Mouse (Mus musculus) lung, adult 18-20 months (tissue): ENCODE measurements at regions not wholly inside any gene's neighbourhood (a gene's known extent, or its start where the extent isn't known, plus 50 kb on each side); places are given as distances from the start of the nearest gene placed in this dataset.
"Not testable (repeated sequence)": the region's sequence is repeated elsewhere in the genome, so short reads cannot be mapped to it uniquely, and the experiment has no call there.

Source experiments
- DNase-seq, 2 experiments: peaks; one replicate each; pipeline ENCODE4 v3.0.0; 2022; ENCODE audit warnings: mixed read lengths in 2 of 2

DNA sequence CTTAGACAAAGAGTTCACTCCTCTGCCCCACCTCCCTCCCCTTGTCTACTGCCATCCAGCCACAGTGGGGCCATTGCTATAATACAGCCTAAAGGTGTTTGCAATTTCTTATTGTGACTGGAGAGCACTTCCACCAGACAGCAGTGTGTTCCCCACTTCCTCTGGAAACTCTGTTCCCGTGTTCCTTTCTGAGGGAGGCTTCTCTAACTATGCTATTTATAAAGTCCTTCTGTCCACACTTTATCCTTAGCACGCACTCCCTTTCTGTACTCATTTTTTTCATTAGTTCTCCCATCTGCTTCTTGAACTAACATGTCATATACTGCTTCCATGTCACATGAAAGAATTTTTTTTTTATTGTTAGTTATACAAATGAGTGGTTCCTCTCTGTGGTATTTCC, 52.0 kb upstream of the 4930432M17Rik start:
- no peak for DNase-seq

DNA sequence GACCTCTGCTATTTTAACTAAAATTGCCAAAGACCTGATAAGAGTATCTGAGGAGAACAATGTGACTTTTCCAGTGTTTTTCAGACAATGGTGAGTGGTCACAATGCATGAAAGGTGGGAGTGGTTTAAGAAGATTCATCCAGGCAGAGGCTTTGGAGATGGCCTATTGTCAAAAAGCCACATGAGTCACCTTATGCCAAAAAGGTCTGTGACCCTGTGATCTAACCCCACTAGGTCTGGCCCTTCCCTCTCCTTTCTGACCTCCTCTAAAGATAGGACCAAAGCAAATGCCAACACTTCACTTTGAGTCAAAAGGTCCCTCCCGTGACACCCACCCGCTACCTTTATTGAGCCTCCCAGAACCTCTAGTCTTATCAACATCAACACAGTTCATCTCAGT, 52.4 kb upstream of the 4930432M17Rik start:
- no peak for DNase-seq

DNA sequence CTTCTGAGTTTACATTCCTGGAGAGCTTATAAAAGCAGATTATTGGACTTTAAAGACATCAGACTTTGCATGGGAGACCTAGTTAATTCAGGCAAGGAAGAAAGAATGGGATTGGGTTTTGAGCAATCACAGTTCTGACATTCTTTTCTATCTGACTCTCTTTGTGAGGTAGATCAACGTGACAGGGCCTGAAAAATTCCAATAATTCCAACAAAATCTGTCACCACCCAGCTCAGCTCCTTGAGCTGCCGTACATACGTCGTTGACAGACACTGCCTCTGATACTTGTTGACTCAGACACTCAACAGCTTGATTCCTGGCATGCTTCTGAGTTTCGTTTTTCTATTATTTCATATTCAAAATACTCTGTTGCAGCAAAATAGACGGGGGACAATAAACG, 53.2 kb upstream of the 4930432M17Rik start:
- peak in 1 of 2 experiments; percentile 51 for DNase-seq

DNA sequence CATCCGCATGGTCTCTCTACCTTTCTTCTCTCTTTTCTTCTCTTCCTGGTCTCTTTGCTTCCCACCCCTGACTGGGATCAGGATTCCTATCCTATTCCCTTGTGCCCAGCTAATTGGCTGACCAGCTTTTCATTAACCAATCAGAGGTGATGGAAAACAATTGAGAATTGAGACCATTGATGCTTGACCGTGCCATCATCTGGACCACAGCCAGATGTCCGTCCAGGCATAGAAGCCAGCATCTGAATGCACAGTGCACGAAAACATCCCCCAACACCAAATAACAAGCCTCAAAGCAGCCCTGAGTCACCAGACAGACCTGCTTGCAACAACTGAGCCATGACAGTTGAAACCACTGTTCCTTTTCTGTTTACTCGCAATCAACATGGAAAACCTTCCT, 54.5 kb upstream of the 4930432M17Rik start:
- DNase-seq, result no peak

DNA sequence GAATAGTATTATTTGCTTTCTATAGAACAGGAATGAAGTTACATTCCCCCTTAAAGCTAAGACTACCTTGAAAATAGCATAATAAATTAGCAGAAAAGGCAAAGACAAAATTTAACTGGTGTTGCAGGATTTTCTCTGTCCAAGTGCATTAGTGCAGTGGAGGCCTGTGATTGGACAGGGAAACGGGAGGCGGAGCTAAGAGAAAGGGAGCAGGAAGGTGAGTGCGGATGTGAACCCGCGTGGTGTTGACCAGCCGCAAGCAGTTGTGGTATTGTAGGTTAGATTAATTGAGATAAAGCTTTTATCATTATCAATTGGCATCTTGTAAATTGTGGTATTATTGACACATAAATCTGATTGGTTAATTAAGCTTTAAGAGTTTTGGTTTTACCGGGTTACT, 55.8 kb upstream of the 4930432M17Rik start:
- no peak for DNase-seq

DNA sequence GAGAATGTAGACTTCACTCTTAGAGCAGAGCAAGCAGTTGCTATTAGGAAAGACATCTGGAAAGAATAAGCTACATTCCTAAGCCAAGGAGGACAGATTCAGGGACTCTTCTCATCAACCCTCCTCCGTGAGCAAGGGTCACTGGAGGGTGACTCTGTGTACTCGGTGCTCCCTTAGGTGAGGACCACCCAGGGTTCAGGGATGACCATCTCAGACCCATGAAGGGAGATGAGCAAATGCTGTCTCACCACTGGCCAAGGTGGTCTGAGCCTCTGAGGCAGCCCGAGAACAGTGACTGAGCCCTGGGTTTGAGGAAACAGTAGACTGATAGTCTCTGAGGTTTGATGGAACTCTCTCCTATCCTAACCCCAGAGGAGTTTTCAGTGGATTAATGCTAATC, 57.3 kb upstream of the 4930432M17Rik start:
- no peak for DNase-seq

DNA sequence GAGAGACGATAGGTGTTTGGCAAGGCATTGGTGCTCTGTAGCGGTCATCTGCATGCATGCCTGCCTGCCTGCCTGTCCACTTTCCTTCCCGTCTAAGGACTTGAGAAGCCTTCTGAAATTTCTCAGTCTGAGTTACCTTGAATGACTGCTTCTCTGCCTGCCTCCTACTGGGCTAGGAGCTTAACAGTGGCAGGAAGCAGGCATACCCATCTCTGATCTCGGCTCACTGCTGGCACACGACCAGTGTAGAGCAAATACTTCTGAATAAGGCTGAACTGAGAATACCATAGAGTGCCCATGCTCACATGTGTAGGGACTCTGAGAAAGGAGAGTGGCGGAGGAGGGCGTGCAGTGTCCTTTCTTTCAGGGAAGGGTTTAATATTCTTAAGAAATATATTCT, 60.7 kb upstream of the 4930432M17Rik start:
- DNase-seq, result peak; percentile 28 to 40

DNA sequence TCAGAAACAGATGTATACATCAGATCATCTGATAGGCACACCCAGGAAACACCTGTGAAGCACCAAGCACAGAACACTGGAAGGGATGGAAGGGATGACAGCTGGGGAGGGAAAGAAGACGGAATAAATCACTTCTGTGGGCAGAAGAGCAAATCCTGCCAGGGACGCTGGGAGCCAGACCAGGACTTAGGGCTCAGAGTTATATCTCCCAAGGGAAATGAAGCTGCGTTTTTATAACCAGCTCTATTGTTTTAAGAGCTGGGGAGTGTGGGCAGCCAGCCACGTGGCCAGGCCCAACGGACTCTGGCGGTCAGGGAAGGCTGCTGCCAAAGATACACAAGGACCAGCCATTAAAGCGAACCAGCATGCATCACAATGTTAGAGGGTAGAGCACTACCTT, 61.5 kb upstream of the 4930432M17Rik start:
- no peak for DNase-seq

DNA sequence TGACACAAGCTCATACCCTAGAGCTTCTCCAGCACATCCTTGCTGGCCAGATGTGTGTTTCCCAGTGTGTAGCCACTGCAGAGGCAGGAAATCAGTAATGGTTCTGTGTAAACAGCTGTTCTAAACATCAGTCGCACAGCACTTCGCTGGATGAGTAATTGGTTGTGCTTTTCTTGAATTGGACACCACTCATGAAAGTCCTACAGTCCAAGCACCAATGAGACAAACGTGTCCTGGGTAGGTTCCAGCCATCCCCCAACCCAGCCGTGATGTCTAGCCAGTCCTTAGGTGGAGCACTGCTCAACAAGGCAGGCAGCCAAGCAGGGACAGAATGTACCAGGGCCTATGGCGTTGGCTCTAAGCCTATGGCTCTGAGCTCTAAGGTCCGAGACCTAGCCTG, 65.8 kb upstream of the 4930432M17Rik start:
- DNase-seq, result peak; percentile 28 to 59

DNA sequence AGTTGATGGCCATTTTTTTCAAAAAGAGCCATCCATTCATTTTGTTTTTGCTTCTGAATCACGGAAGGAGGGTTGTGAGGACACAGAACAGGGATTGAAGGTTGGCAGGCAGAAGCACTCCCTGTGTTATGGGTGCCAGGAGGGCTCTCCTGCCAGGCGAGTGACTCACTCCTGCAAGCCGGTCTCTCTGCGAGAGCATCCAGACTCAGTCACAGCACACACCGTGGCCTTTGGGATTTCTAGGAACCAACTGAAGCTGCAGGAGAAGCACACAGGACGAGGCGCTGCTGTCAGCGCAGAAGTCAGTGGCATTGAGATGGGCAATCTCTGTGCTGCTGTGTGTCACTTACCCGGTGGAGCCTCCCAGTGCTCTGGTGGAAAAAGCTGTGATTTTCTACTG, 66.5 kb upstream of the 4930432M17Rik start:
- no peak for DNase-seq

DNA sequence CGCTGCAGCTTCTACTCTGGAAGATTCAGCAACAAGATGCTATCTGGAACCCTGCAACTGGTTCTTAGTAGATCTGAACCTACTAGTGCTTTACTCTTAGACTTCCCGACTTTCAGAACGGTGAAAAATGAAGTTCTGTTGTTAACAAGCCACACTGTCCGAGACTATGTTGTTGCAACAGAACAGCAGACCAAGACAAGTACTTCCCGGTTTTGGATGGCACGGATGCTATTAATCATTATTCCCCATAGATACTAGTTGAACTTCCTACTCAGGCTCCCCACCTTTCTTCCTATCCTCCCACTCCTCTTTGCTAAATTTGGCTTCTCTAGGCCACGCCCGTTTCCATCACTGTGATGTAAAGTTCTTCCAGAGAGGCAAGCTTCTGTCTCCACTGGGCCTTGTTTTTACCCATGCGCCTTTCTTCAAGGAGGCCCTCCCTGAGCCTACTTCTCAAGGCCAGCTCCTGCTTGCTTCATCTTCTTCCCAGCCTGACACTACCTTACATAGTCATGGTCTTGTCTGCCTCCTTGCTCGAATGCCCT, 67.7 kb upstream of the 4930432M17Rik start:
- no peak for DNase-seq

DNA sequence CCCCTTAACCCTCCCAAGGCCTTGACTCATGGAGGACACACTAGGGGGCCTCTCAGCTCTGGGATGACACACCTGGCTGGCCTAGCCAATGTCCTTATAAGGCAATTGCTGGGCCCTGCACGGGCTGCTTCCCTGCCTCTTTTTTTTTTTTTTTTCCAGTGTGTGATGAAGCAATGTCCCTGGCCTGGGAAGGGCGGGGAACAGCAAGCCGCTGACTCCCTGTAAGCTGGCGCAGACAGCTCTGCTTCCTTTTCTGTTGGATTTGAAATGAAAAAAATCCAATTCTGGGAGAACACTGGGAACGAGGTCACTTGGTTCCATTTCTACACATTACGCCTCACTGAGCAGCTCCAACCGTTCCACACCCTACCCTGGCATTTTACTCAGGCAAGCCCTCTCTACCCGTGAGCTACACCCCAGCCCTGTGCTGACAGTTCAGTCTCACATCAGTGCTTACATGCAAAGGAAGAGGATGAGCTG, 68.4 kb upstream of the 4930432M17Rik start:
- peak; percentile 55 to 81 for DNase-seq

DNA sequence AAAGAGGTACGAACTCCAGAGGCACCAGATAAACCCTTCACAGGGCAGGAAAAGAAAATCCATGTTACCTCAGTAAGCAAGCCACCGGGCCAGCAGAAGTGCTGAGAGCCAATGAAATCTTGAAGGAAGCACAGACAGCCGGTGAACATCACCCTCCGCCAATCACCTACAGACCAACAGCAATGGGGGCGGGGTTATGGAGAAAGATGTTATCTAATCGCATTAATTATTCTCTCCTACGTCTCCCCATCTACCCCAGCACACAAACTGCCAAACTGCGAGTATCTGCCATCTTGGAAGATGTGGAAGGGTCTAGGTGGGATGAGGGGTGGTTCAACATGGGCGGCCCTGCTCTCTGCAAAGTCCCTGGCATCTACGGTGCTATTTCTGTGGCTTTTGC, 68.6 kb upstream of the Slc44a3 start:
- no peak for DNase-seq

DNA sequence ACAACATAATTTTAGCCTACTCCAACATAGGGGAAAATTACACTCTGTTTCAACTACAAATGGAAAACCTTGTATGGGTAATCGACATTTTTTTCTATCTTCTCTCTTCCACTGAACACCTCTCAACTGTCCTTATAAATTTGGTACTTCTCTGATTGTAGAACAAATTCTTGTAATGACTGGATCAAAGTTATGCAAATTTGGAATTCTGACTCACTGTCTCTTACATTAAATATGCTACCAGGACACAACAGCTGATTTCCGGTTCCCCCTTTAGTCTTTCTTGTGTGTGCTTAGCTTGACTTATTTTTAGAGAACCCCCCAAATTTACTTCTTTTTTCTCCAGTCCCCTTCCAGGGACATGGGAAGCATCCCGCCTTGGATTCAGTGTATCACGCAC, 68.2 kb upstream of the Slc44a3 start:
- no peak for DNase-seq

DNA sequence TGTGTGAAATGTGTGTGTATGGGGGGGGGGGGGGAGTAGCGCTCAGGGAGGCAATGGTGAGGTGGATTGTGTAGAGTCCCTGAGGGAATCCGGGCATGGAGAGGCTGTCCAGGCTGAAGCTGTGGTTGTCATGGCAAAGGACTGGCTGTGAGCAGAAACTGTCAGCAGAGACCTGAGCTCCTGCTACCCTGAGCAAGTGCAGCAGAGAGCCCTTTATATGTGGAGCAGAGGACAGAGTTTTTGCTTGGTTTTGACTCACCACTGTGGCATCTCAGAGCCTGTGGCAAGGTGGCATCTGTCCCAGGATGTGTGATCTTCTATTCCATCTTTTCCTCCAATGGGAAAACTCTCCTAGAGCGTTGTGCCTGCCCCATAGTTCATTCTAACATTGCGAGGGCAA, 65.8 kb upstream of the Slc44a3 start:
- no peak for DNase-seq

DNA sequence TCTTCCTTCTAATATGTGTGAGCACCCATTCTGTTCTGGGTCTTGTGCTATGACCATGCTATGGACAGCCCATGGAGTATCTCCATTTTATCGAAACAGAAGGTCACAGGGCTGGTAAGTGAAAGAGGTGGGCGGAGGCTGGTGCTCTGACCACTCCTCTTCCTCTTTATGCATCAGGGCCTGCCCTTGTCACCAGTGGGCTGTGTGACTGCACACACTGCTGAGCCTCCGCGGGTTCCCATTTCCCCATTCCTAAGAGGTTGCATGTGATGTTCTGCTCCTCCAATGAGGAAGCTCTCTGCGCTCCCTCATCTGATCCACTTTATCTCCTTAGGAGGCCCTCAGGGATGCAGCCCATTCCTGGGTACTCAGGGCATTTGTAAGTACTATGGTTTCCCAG, 65.0 kb upstream of the Slc44a3 start:
- DNase-seq, result no peak

DNA sequence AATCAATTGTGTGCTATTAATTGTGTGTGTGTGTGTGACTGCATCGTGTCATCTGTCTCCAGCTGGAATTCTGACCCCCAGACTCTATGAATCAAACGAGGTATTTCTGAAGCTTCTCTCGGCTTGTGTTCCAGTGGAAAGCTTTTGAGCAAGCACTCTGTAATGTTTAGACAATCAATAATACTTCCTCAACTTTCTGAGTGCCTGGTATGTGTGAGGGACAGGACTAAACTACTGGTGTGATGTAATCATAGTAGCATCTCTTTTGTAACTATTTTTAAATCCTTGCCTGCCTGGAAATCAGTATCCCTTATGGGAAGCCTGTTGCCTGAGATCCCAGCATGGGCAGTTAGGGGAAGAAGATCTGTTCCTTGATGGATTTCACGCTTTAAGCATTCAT, 62.4 kb upstream of the Slc44a3 start:
- no peak for DNase-seq

DNA sequence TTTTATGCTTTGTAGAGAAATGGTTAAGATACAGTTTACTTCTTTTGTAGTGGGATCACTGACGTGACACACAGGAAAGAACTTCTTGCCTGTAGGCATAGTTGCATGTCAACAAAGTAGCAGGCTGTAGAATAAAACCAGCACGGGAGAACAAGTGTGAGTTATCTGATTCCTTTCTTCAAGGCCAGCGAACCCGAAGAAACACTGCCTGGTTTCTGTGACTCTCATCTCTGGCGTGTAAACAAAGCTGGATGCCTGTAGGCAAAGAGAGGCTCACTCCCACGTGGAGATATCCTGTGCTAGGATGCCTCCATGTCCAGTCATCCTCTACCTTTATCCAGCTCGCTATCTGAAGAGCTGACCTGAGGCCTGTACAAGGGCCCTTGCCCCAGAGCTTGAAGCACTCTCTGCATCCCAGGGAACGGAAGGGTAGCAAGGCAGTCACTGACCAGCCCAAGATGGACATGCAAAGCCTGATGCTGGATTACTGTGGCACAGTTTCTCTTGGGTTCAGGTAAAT, 61.5 kb upstream of the Slc44a3 start:
- DNase-seq, result peak in 1 of 2 experiments; percentile 43

DNA sequence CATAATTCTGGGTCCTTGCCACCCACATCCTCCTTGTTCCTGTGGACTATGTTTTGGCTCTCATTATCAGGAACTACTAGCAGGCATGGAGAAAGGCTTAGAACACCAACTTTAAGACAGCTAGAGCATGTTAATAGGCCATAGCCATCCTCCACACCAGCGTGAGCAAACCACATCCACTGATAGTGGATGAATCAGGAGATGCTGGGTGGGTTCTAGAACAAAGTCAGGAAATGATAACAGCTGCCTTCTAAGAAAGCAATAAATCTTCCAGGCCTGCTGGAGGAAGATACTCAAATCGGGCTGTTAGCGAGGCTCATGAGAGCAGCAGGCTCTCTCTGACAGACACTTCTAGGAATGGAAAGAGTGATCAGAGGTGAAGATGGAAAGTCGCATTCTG, 60.9 kb upstream of the Slc44a3 start:
- no peak for DNase-seq

DNA sequence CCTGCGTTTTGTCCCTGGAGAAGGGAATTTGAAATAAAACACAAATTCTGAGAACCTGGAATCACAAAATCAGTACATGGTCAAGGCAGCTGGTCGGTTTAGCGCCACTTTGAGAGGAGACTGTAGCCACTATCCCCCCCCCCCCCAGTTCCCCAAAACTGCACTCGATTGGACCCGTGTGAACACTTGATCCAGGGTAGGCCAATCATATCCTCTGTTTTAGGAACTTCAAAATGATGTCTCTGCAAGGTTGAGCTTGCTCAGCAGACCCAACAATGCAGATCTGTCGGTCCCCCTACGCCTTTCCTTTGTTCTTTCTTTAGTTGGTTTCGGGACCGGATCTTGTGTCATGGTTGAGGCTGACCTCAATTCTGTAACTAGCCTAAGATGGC, 57.3 kb upstream of the Slc44a3 start:
- no peak for DNase-seq

DNA sequence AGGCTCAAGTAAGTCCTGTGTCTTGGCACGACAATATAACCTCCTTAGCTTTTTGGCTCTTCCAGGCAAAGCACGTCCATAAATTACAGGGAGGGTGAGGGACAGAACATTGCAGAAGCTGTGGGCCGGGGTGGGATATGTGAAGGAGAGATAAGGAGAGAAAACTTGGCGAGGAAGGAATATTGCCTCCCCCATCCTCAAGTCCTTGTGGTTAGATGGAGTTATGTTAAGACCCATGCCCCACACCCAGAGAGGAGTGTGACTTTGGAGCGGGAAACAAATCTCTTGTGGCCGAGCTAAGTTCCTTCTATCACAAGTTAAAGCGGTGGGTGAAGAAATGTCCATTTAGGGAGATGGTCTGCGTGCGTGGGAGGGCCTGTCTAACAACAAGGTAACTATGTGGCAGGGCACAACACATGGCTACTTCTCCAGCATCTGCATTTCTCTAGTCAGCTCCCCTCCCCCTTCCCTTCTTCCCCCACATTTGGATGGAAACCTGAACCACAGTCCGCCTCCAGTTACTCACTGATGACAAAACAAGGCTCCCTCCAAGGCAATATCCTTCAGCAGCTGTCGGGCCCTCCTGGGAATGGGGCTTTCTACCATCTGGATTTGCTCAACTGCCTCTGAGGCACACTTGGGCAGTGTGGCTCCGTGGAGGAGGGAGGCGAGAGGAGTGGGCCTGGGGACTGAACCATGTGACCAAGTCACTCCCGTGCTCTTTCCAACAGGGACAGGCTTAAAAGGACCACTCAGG, 56.7 kb upstream of the Slc44a3 start:
- DNase-seq, result peak; percentile 54

DNA sequence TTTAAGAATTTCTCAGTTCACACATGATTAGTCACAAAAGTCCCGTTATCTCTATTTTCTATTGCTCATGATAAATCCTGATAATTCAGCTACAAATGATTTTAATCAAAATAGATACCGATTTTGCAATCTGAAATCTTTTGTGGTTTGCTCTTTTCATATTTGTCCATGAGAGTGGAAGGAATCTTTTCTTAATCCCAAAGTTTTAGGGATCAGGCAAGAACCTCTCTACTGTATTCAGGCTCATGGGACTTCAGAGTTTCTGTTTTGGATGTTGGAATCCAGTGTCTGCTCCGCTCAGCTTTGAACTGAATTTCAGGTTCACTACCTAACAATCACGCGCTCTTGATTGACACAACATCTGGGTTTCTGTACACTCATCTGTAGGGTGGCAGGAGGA, 53.1 kb upstream of the Slc44a3 start:
- no peak for DNase-seq

DNA sequence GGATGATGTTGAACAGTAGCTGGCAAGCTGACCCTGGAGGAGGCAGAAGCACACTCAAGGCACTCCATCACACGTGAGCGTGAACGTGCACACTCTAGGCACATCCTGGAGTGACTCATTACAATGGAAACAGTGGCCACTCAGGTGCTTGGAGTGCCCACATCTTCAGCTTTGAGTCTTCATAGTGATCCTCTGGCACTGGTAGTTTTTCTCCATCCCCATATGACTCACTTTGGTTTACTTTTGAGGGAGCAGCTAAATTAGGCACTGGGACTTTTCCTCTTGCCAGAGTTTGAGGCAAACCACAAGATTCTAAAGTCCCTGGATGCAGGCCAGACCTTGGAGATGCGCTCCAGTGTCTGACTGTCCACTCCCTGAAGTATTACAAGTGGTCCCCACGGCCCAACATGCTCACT, 52.5 kb upstream of the Slc44a3 start:
- peak; percentile 61 to 78 for DNase-seq

DNA sequence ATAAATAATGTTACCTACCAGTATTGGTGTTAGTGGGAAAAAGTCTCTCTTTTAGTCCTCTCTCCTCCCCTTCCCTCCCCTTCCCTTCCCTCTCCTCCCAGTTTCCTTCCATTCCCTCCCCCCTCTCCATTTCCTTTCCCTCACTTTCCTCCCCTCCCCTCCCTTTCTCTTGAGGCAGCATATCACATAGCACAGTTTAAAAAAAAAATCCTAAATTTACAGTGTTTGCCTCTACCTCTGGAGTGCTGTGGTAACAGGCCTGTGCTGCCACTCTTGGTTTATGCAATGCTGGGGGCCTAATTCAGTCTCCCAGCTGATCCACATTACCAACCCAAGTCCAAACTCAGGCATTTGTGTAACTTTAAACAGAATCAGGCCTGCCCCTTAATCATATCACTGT, 52.1 kb upstream of the Slc44a3 start:
- no peak for DNase-seq

DNA sequence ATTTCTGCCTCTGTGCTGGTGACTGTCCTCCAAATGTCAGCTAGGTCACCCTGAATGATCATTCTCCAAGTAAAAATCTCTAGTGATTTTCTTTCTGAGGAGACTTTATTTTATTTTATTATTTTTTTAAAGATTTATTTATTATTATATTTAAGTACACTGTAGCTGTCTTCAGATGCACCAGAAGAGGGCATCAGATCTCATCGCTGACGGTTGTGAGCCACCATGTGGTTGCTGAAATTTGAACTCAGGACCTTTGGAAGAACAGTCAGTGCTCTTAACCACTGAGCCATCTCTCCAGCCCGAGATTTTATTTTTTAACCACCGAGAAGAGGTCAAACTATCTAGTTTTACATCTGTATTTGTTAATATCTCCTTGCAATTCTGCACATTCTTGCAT, 50.5 kb upstream of the Slc44a3 start:
- DNase-seq, result not testable (repeated sequence)
